Mouse (Mus musculus): ENCODE measurements at regions not wholly inside any gene's neighbourhood (a gene's known extent, or its start where the extent isn't known, plus 50 kb on each side); places are given as distances from the start of the nearest gene placed in this dataset.

DNA sequence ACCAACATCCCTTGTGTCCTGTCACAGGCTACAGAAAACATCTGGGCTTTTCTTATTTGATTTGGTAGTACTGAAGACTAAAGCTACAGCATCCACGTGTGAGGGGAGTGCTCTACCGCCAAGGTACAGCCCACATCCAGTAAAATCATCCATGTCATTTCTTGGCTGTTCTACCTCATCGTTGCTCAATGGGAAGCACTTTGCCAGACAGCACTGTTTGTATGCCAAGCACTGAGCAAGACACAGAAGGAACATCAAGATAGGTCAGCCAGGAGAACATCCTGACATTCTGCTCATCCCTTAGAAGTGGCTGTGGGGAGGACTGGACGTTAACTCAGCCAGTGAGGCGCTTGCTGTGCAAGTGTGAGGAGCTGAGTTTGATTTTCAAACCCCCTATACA lies 178.9 kb downstream of the Insig2 start:
- no peak for DNase-seq (ENCODE audit: low spot score)

GRCm38 (mm10) chr1:121154616-121155015 lies 177.8 kb downstream of the Insig2 start:
- no peak for DNase-seq (ENCODE audit: low spot score)

DNA sequence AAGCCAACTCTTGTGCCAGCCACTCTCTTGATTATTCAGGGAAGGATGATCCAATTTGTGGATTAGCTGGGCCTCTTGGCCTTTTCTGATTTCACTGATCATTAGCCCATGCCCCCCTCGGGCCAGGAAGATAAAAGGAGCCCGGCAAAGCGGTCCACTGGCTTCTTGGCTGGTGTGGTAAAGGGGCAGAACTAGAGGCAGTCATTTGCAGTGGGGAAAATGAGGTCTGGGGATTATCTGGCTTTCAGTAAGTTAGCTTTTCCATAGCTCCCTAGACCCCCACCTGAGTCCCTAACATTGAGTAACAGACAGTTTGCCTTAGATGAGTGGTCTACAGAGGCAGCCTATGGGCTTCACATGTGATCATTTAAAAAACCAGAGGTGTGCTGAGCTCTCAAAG lies 163.7 kb downstream of the Insig2 start:
- DNase-seq (ENCODE audit: low spot score): no peak

DNA sequence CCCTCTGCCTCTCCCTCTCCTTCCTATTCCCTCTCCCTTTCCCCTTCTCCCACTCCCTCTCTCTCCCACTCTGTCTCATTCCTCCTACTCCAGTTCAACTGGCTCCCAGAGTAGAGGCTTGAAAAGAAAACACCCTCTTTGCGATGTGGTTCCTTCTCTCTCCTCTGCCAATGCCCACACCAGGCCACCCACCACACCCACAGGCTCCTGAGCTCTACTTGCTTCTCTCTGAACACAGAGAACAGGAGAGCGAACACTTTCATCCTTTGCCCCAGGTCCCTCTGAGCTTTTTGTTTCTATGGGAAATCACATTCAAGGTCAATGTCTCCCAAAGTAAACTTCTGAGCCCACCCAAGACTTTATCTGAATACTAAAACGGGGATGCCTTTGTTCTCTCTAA lies 155.8 kb downstream of the Insig2 start:
- DNase-seq (ENCODE audit: low spot score): no peak

DNA sequence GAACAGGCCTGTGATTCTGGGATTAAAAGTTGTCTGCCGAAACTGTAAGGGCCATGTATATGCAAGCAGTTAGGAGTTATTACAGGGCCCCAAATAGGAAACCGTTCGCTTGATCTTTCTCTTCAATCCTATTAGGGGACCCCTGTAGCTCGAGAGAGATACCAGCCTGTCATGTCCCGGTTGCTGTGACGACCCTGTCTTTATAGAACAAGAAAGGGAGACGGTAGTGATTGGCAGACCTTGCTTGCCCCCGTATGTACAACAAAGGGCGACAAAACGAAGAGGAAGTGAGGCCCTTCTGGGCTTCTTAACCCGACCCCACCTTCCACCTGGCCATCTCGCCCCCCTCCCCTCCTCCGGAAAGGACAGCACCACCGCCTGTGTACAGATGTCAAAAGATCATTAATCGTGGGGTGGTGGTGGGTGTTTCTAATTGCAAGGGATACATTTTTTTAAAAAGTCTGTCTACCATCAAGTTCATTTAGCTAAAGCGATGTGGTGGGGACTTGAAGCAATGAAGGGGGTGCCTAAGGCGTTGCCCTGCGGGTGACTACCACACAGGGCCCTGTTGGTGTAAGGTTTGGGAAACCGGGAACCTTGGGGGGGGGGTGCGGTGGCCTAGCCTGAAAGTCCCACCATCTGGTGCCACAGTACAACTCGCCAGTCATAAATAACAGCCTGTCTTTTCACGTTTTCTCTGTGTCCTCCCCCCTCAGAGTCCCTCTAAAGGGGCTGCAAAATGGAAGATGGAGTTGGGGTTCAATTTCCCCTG lies 155.1 kb downstream of the Insig2 start:
- DNase-seq (ENCODE audit: low spot score): no peak

DNA sequence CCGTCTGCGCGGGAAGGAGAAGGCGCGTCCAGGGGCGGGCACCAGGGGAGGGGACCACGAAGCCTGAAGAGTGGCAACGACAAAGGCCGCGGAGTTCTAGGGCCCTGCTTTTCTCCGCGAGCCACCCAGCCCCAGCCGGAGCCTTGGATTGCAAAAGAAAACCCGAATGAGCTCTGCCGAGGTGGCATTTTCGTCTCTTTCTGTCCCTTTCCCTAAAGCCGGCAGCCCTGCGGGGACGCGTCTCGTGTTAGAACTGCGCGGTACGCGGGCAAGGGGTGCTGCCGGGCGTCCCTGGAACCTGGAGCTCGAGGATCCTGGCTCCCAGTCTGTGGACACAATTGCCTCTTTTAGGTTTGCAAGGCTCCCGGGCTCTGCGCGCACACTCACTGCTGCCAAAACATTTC lies 154.5 kb downstream of the Insig2 start:
- DNase-seq (ENCODE audit: low spot score): no peak

DNA sequence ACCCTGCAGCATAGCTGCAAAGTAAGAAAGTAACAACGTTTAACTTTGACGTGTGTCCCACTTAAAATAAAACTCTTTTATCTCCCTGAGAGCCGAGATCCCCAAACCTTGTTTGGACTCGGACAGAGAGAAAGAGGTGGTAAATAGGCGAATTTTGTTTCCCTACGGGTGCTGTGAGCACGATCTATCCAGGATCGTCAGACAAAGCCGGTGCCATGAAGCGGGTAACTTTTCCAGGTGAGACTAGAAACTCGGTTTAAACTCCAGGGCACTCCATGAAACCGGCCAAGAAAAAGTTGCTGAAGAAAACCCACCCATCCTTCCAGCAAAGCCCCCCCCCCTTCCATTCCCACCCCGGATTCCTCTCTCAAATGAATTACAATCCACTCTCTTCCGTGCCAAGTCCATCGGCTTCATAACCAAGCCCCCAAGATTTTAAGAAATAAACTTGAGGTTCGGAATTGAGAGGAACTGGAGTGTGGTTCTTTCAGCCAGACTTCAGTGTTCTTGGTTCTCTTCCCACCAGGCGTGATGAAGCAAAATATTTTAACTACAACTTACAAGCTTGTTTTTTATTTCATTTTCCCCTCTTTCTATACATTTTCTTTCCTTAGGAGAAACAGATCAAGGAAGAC lies 153.7 kb downstream of the Insig2 start:
- no peak for DNase-seq (ENCODE audit: low spot score)

GRCm38 (mm10) chr1:121180273-121181030 lies 151.9 kb downstream of the Insig2 start:
- peak; percentile 73 for DNase-seq (ENCODE audit: low spot score)

DNA sequence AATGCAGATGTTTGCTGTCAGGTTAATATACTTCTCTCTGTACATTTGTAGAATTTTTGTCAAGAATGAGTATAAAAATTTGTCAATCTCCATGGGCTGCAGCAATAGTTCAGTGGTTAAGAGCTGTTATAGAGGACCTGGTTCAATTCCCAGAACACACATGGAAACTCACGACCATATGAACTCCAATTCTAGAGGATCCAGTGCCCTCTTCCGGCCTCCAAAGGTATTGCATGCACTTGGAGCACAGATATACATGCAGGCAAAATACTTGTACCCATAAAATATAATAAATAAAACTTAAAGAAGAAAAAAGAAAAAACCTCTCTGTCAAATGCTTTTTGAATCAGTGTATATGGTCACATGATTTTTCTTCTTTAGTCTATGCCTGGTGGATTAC lies 143.5 kb downstream of the Insig2 start:
- no peak for DNase-seq (ENCODE audit: low spot score)

- no peak for DNase-seq (ENCODE audit: low spot score)
These were observed 137.6 kb downstream of the Insig2 start for GRCm38 (mm10) chr1:121194800-121195199.

DNA sequence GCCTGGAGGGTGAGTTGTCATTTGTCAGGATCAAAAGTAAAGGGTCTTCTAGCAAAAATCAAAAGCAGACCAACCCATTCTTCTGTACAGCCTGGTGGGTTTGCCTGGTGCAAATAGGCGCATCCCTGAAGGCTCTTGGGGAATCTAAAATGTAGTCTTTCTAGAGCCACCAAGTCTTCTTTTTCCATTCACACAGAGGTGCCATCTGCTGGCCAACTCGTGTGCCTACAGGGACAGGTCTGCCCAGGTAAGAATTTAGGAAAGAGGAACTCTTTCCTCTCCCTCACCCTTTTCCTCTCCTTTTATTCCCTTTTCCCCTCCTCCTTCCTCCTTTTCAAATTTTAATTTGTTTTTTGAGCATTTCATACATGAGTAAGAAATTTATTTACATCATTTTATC lies 116.5 kb downstream of the Insig2 start:
- DNase-seq (ENCODE audit: low spot score): no peak

- DNase-seq (ENCODE audit: low spot score): no peak
These were observed 108.1 kb downstream of the Insig2 start for GRCm38 (mm10) chr1:121224250-121224649.

- no peak for DNase-seq (ENCODE audit: low spot score)
These were observed 105.7 kb downstream of the Insig2 start for GRCm38 (mm10) chr1:121226466-121227232.

GRCm38 (mm10) chr1:121227233-121227594 lies 105.2 kb downstream of the Insig2 start:
- DNase-seq (ENCODE audit: low spot score): no peak

- DNase-seq (ENCODE audit: low spot score): no peak
These were observed 88.8 kb downstream of the Insig2 start for GRCm38 (mm10) chr1:121243576-121243975.

- no peak for DNase-seq (ENCODE audit: low spot score)
These were observed 84.8 kb downstream of the Insig2 start for GRCm38 (mm10) chr1:121247556-121247955.

- no peak for DNase-seq (ENCODE audit: low spot score)
These were observed 83.3 kb downstream of the Insig2 start for GRCm38 (mm10) chr1:121249081-121249480.

GRCm38 (mm10) chr1:121250686-121251085 lies 81.7 kb downstream of the Insig2 start:
- no peak for DNase-seq (ENCODE audit: low spot score)

DNA sequence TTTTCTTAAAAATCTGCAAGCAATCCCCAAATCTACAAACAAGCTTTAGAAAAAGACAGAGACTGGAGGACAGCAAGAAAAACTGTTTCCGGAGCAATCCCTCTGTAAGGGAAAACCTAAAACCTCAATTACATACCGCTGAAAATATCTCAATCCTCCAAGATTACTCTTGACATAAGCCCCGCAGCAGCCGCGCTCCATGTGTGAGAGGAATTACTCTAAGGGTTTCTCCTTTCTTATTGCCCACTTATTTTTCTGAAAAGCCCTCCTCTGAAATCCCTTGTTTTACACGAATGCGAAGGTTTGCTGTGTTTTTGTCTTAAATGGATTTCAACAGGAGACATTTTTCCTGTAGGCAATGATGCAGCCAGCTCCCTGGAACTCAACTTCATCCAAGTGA lies 80.3 kb downstream of the Insig2 start:
- no peak for DNase-seq (ENCODE audit: low spot score)

DNA sequence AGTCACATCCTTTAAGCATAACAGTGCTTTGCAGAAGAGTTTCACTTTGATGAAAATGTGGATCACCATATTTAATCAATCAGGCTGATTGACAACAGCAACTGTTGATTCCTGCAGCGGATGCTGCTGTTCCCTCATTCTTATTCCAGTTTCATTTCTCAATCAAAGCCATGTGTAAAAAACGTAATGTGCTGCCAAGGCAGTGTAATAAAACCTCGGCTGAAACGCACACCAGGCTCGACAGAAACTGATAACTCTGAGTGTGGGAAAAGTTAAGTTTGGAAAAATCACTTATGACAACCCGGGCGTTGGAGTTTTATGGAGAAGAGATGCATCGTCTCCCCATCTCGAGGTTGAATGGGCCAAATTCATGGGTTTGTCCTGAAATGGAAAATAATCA lies 78.2 kb downstream of the Insig2 start:
- DNase-seq (ENCODE audit: low spot score): peak; percentile 13
